Mouse (Mus musculus) urinary bladder, postnatal 25 days (tissue): Measurements from ENCODE around the gene Erbb2.

Experiments used
- DNase-seq: peaks from one replicate; pipeline ENCODE4 v3.0.0; 2022; ENCODE audit warnings: low spot score

Gene Erbb2

DNA sequence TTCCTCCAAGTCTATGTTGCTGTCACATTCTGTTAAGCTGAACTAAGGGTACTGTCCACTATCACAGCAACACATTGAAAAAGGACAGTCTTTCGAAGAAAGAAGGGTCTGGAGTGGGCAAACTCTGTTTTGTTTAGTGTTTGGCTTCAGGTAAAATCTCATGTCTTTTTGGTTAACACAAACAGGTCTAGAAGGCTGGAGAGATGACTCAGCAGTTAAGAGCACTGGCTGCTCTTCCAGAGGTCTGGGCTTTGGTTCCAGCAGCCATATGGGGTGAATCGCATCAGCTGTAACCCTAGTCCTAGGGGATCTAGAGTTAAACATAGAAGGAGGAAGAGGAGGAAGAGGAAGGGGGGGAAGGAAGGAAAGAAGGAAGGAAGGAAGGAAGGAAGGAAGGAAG is 73.5 kb downstream of the Erbb2 start:
- no peak for DNase-seq
